Mouse (Mus musculus): Measurements from ENCODE around the gene Dis3l2. TPM values are rescaled to one million over a fixed set of nuclear protein-coding genes. Genes with fewer than 3 reads are reported as not detected.

The Dis3l2 gene
- total and polyA plus RNA-seq, 2 experiments from 2014 or later: 33.3 to 45.7 TPM

DNA sequence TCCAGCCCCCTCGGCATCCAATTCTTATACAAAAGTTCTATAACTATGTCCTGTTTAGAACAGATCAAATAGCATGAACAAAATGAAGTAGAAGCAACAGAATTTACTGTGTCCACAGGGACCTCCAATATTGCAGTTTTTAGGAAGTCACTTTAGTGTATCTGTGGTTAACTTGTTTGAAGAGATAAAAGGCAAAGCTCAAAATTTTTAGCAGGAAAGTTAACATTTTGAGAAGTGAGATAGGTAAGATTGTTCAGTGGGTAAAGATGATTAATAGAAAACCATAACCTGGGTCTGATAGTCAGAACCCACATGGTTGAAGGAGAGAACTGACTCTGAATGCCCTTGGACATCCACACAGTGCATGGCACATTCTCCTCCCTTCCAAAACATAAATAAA, 32.8 kb downstream of the Dis3l2 start:
- ATAC-seq (ENCODE audit: low FRiP score) (no peak), DNase-seq (ENCODE audit: low spot score) (no peak)
- no peak for TF ChIP-seq CTCF (IDR thresholded peaks at IDR 0.05)
- no peak overlapping the region for H3K4me2 ChIP-seq (ENCODE audit: low read depth, low read length, poor library complexity, severe bottlenecking)
- no peaks in the 10 kb centered on the region for H3K4me1 ChIP-seq (ENCODE audit: insufficient read depth, low read length)
- no peaks in the 10 kb centered on the region for H3K36me3 ChIP-seq (ENCODE audit: insufficient read depth, low read length)
- no peak overlapping the region for H3K27ac ChIP-seq (ENCODE audit: low read depth, low read length)
- H3K9ac ChIP-seq (replicated peaks; ENCODE audit: low read length, poor library complexity, severe bottlenecking): no peak overlapping the region
- no peaks in the 10 kb centered on the region for H3K9me3 ChIP-seq (ENCODE audit: low read length)
- 93% methylated on average over 1 of the region's 1 CpGs for WGBS
- no peak overlapping the region for H3K4me3 ChIP-seq (ENCODE audit: low read depth, low read length)
- H3K27me3 ChIP-seq (ENCODE audit: insufficient read depth, low read length): no peaks in the 10 kb centered on the region

DNA sequence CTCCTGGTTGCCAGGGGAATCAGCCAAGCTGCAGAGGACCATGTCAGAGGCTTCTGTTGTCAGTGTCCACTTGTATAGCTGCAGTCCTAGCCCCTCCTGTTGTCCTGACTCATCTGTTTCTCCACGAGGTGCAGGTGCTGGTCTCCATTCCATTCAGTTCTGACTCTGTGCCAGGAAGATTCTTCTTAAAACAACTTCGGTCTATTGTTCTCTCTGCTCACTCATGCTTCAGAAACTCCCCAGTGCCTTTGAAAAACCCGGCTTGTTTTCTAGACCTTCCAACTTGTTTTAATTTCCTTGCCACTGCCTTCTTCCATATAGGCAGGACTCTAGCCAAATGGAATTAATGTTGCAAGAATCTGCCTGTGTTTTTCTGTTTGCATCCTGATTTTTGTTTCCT, 39.3 kb downstream of the Dis3l2 start:
- H3K9me3 ChIP-seq (ENCODE audit: low read length): no peaks in the 10 kb centered on the region
- peaks cover 13% of the 10 kb centered on the region for H3K36me3 ChIP-seq (ENCODE audit: insufficient read depth, low read length)
- H3K27ac ChIP-seq (ENCODE audit: low read depth, low read length): no peak overlapping the region
- 15% methylated on average over 3 of the region's 3 CpGs for WGBS
- no peaks in the 10 kb centered on the region for H3K27me3 ChIP-seq (ENCODE audit: insufficient read depth, low read length)
- no peak overlapping the region for H3K4me2 ChIP-seq (ENCODE audit: low read depth, low read length, poor library complexity, severe bottlenecking)
- H3K4me1 ChIP-seq (ENCODE audit: insufficient read depth, low read length): no peaks in the 10 kb centered on the region
- no peak for DNase-seq (ENCODE audit: low spot score)
- no peak for ATAC-seq (ENCODE audit: low FRiP score)
- TF ChIP-seq CTCF (IDR thresholded peaks at IDR 0.05): no peak
- H3K4me3 ChIP-seq (ENCODE audit: low read depth, low read length): no peak overlapping the region
- no peak overlapping the region for H3K9ac ChIP-seq (replicated peaks; ENCODE audit: low read length, poor library complexity, severe bottlenecking)

DNA sequence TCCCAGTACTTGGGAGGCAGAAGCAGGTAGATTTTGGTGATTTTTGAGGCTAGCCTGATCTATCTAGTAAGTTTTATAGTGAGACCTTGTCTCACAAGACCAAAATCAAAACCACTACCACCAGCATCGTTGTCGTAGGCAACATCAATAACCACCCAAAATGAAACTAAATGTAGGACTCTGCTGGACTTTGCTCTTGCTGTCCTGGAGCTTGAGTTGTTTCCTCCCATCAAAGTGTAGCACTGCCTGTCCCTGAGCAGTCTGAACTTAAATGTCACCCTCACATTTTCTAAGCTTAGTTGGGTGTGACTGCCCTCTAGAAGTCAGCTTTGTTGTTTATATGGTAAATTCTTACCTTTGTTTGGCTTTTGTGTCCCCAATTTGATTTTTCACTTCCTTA, 43.4 kb downstream of the Dis3l2 start:
- no peak for TF ChIP-seq CTCF (IDR thresholded peaks at IDR 0.05)
- DNase-seq (ENCODE audit: low spot score): no peak
- ATAC-seq (ENCODE audit: low FRiP score): no peak
- no peak overlapping the region for H3K4me3 ChIP-seq (ENCODE audit: low read depth, low read length)
- H3K9me3 ChIP-seq (ENCODE audit: low read length): no peaks in the 10 kb centered on the region
- H3K4me2 ChIP-seq (ENCODE audit: low read depth, low read length, poor library complexity, severe bottlenecking): no peak overlapping the region
- 96% methylated on average over 2 of the region's 2 CpGs for WGBS
- no peaks in the 10 kb centered on the region for H3K4me1 ChIP-seq (ENCODE audit: insufficient read depth, low read length)
- H3K9ac ChIP-seq (replicated peaks; ENCODE audit: low read length, poor library complexity, severe bottlenecking): no peak overlapping the region
- no peak overlapping the region for H3K27ac ChIP-seq (ENCODE audit: low read depth, low read length)
- H3K36me3 ChIP-seq (ENCODE audit: insufficient read depth, low read length): peaks cover 16% of the 10 kb centered on the region
- no peaks in the 10 kb centered on the region for H3K27me3 ChIP-seq (ENCODE audit: insufficient read depth, low read length)

DNA sequence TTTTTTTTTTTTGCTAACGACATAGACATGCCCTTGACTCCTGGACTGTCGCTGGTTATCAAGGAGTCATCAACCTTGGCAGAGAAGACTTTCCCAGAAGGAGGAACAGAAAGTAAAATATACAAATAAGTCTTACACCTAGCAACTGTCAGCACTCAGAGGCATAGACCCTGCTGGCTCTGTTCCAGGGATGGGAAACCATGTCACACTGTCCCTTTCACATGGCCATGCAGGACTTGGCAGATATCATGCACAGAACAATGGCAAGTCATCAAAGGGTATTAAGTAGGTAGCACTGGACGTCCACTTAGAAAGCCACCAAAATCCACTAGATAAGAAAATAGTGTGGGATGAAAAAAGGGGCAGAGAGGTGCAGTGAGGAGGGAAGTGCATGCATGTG, 46.5 kb downstream of the Dis3l2 start:
- Histone ChIP-seq H3K9ac (replicated peaks; ENCODE audit: low read length, poor library complexity, severe bottlenecking) (no peak overlapping the region), H3K27ac (ENCODE audit: low read depth, low read length) (no peak overlapping the region), H3K4me2 (ENCODE audit: low read depth, low read length, poor library complexity, severe bottlenecking) (no peak overlapping the region), H3K36me3 (ENCODE audit: insufficient read depth, low read length) (peaks cover 12% of the 10 kb centered on the region), H3K27me3 (ENCODE audit: insufficient read depth, low read length) (no peaks in the 10 kb centered on the region), H3K4me3 (ENCODE audit: low read depth, low read length) (no peak overlapping the region), H3K4me1 (ENCODE audit: insufficient read depth, low read length) (no peaks in the 10 kb centered on the region), H3K9me3 (ENCODE audit: low read length) (no peaks in the 10 kb centered on the region)
- DNase-seq (ENCODE audit: low spot score) (no peak), ATAC-seq (ENCODE audit: low FRiP score) (no peak)
- WGBS: 82% methylated on average over 3 of the region's 3 CpGs
- TF ChIP-seq CTCF (IDR thresholded peaks at IDR 0.05): no peak

DNA sequence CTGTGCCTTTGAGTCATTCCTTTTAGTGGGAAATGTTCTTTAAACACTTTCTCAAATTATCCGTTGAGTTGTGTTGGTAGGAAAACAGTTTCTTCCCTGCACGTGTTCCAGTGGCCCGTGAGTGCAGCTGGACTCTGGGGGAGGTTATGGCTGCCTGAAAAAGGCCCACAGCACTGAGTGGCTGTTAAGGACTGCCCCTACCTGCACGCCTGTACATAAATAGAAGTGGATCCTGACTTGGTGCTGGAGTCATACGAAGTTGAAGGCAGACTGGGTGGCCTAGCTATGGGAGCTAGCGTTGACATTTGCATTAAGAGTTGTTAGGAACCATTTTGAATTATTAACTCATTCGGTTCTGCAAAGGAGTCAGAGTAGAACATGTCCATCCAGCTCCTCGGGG, 49.8 kb downstream of the Dis3l2 start:
- Histone ChIP-seq H3K36me3 (ENCODE audit: insufficient read depth, low read length) (peaks cover 3% of the 10 kb centered on the region; the same call in 1 of the 2 replicates), H3K27ac (ENCODE audit: low read depth, low read length) (no peak overlapping the region), H3K9ac (replicated peaks; ENCODE audit: low read length, poor library complexity, severe bottlenecking) (no peak overlapping the region), H3K4me2 (ENCODE audit: low read depth, low read length, poor library complexity, severe bottlenecking) (no peak overlapping the region), H3K27me3 (ENCODE audit: insufficient read depth, low read length) (no peaks in the 10 kb centered on the region), H3K4me1 (ENCODE audit: insufficient read depth, low read length) (no peaks in the 10 kb centered on the region), H3K4me3 (ENCODE audit: low read depth, low read length) (no peak overlapping the region), H3K9me3 (ENCODE audit: low read length) (no peaks in the 10 kb centered on the region)
- ATAC-seq (ENCODE audit: low FRiP score) (no peak), DNase-seq (ENCODE audit: low spot score) (no peak)
- WGBS: 87% methylated on average over 8 of the region's 8 CpGs
- TF ChIP-seq CTCF (IDR thresholded peaks at IDR 0.05): no peak

DNA sequence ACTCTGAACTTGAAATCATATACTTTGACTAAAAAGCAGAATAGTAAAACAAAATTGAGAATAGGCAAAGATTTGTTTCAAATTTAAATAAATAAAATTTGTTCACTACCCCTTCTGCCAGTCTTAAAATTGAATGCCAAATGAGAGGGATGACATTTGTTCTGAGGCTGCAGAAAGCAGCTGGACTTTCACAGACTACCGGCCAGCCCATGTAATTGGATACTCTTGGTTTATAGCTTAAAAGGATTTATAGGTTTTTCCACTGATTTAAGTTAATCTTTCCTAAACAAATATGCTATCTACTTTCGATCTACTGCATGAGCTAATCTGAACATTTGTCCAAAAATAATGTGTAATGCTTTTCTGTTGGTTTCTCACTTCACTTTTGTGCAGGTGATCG, 50.7 kb downstream of the Dis3l2 start:
- Histone ChIP-seq H3K36me3 (ENCODE audit: insufficient read depth, low read length) (peaks cover 3% of the 10 kb centered on the region; the same call in 1 of the 2 replicates), H3K9me3 (ENCODE audit: low read length) (no peaks in the 10 kb centered on the region), H3K27me3 (ENCODE audit: insufficient read depth, low read length) (no peaks in the 10 kb centered on the region), H3K4me3 (ENCODE audit: low read depth, low read length) (no peak overlapping the region), H3K9ac (replicated peaks; ENCODE audit: low read length, poor library complexity, severe bottlenecking) (no peak overlapping the region), H3K4me1 (ENCODE audit: insufficient read depth, low read length) (no peaks in the 10 kb centered on the region), H3K4me2 (ENCODE audit: low read depth, low read length, poor library complexity, severe bottlenecking) (no peak overlapping the region), H3K27ac (ENCODE audit: low read depth, low read length) (no peak overlapping the region)
- ATAC-seq (ENCODE audit: low FRiP score): no peak
- TF ChIP-seq CTCF (IDR thresholded peaks at IDR 0.05): no peak
- WGBS: 76% methylated on average over 3 of the region's 3 CpGs
- DNase-seq (ENCODE audit: low spot score): no peak
